Mouse (Mus musculus): ENCODE results near the gene A430033K04Rik. TPM values are rescaled to one million over a fixed set of nuclear protein-coding genes. Genes with fewer than 3 reads are reported as not detected.

Gene A430033K04Rik
- 2.8 TPM for polyA plus RNA-seq (2014; fragmentation: Illumina TruSeq; extraction: RNeasy Lipid Tissue Mini Kit (QIAGEN cat#74804); ENCODE audit: low read depth, low replicate concordance)

GRCm38 (mm10) chr5:138622645-138623477 lies at the start of gene A430033K04Rik:
Gene A430033K04Rik (plus strand): TSS chr5:138622859.

GRCm38 (mm10) chr5:138619211-138620128 lies 3.2 kb upstream of the A430033K04Rik start, which contains the start of gene Zfp68:
Gene Zfp68 (minus strand): TSS chr5:138619761.

Other genes with a start within 250 kb of the A430033K04Rik start
- gene Zfp157, start 181.4 kb upstream of the A430033K04Rik start, polyA plus RNA-seq (2014; fragmentation: Illumina TruSeq; extraction: RNeasy Lipid Tissue Mini Kit (QIAGEN cat#74804); ENCODE audit: low read depth, low replicate concordance), result 4.1 TPM
- gene 1700123K08Rik, start 58.1 kb upstream of the A430033K04Rik start, polyA plus RNA-seq (2014; fragmentation: Illumina TruSeq; extraction: RNeasy Lipid Tissue Mini Kit (QIAGEN cat#74804); ENCODE audit: low read depth, low replicate concordance), result not detected
- 28.9 TPM for gene Zfp68, start 3.1 kb upstream of the A430033K04Rik start, polyA plus RNA-seq (2014; fragmentation: Illumina TruSeq; extraction: RNeasy Lipid Tissue Mini Kit (QIAGEN cat#74804); ENCODE audit: low read depth, low replicate concordance)
- gene Fam20c, start 131.7 kb downstream of the A430033K04Rik start, polyA plus RNA-seq (2014; fragmentation: Illumina TruSeq; extraction: RNeasy Lipid Tissue Mini Kit (QIAGEN cat#74804); ENCODE audit: low read depth, low replicate concordance), result 10.6 TPM
- gene Gm5294, start 197.2 kb downstream of the A430033K04Rik start, polyA plus RNA-seq (2014; fragmentation: Illumina TruSeq; extraction: RNeasy Lipid Tissue Mini Kit (QIAGEN cat#74804); ENCODE audit: low read depth, low replicate concordance), result not detected

All from heart, adult 10 weeks (tissue).